Mouse (Mus musculus): ENCODE measurements around the gene Satb2.

DNA sequence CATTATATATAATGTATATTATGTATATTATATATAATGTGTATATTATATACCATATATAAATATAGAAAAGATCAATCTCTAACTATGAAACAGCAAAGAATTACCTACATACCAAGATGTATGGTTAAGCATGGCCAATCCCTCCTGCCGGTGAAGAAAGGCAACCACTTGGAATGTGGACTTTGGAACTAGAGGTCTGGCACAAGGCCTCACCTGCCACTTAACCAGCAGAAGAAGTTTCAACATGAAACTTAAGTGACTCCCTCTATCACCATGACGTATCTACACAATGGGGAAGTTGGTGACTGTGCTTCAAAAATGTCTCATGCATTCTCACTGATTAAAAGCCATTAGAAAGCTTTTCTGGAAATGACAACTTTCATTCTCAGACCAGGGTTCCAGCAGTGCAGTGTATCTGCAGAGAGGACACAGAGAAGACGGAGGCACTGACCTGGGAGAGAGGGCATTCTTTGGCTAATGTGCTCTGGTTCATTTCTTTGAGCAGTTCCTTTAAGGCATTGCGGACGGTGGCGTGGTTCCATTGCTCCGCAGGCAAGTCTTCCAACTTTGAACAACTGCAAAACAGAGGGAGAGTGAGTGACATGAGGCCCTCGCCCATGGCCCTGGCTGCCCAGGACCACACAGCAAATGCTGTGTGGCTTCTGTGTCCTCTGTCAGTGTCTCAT, 80.8 kb downstream of the Satb2 start:
- TF ChIP-seq CTCF (IDR thresholded peaks at IDR 0.05; ENCODE audit: borderline replicate concordance, insufficient read depth, low read length) (no peak), POLR2A (IDR thresholded peaks at IDR 0.05; ENCODE audit: low read depth, low read length) (no peak)
